Mouse (Mus musculus) spleen, adult 12 weeks (tissue): ENCODE data around the gene Artn.

Experiments used
- DNase-seq: peaks from one replicate; pipeline ENCODE4 v3.0.0; 2022; ENCODE audit warnings: low spot score

The Artn gene

GRCm38 (mm10) chr4:117929391-117929881 is at the start of gene Artn:
Artn (minus strand) TSS chr4:117929763.
- no peak for DNase-seq

DNA sequence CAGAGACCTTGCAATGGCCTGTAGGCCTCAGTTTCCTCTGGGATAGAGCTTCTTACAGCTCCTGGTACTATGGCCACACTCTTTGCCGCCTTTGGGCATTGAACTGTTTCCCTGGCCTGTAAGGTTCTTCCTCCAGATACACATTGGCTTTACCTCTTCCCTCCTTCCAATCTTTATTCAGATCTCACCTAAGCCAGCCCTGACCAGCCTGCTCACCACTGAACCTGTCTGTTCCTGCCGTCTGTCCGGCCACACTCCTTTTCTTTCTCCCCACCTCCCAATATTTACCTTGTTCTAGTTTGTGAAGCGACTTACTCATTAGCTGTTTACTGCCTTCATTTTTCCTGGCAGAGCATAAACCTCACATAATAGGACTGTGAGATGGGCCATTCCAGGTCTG is 49.6 kb upstream of the Artn start:
- DNase-seq: no peak

DNA sequence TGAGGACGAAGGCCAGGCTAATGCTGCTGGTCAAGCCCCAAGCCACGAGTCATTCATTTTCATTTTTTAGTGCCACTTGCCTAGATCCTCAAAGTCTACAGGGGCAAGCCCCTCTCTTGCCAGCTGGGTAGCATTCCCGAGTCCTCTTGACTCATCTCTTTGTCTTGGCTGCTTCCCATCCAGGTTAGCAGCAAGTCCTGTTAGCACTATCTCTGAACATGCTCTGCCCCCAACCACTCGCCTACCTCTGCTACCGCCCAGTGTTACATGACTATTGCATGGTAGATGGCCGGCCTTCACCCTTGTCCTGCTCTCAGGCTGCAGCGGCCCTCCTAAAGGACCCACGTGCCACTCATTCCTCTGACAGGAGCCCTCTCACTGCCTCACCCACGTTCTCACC is 48.7 kb upstream of the Artn start:
- no peak for DNase-seq

DNA sequence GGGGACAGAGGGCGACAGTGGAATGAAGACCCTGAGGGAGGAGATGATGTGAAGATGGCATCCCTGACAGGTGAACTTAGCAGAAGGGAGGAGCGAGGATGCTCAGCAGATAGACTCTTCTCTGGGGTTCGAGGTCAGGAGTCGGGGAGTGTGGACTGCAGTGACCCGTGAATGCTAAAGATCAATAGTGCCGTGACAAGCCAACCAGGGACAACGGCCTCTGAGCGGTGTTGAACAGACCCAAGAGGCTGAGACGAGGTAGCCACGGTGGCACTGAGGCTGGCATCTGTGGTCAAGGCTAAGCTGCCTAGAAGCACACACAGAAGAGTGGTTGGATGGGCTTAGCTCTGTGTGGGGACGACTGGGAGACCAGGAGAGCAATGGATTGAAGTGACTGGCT is 48.3 kb upstream of the Artn start:
- no peak for DNase-seq

GRCm38 (mm10) chr4:117977371-117977770 is 47.8 kb upstream of the Artn start:
- DNase-seq: no peak

- DNase-seq: no peak
These were observed 46.3 kb upstream of the Artn start for GRCm38 (mm10) chr4:117975820-117976219.

DNA sequence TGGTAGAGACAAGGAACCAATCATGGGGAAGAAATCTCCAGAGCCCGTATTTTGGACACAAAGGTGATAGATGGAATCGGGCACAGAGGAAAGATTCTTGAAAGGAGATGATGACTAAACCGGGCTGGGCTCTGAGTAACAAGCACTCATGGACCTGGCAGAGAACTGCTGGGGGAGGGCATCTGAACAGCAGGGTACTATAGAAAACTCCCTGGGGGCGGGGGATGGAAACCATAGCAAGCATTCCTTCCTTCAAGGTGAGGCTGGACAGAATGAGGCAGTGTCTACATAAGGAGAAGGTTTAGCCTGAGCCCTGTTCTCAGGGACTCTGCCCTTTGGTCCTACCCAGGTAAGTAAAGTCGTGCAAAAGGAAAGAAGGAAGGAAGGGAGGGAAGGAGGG is 45.2 kb upstream of the Artn start:
- DNase-seq: no peak

DNA sequence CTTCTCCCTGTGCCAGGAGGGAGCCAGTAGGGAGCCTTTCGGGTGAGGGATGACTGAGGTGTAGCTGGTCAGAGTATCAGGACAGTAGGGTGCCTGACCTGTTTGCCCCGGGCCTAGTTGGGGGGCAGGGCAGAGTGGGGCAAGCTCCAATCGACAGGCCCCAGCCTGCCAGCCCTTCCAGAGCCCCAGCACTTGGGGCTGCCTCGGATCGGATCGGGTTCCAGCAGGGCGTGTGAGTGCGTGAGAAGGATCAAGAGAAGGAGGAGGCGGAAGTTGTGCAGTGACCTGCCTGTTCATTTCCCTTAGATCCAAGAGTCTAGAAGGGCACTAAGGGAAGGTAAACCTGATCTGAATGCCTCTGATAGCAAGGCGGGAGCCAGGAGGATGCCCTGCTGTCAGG is 43.4 kb upstream of the Artn start:
- no peak for DNase-seq

DNA sequence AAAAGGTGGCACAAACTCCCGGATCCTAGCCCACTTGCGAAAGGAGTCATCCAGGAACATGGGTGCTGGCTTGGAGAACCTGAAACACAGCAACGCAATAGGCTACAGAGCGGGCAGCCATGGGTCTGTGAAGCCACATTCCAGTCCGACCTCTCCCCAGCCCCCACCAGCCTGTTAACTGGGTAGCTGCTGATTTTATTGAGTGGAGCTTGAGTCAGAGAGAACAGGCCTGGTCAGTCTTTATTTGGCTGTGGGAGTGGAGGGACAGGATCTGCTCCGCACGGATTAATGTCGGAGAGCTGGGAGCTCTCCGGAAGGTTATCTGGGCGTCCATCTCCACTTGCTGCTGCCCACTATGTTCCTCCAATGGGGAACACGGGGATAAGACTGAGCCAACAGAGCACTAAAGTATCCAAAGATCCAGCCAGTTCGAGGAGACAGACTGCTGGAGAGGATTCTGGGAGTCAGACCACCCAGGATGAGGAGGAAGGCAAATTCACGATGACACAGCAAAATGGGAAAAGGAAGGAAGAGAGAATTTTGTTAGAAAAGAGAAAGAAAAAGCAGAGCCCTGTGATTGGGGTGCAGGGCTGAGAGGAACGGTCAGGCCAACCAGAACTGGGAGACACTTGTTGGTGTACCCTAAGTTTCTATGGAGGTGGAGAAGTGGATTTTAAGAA is 34.9 kb upstream of the Artn start:
- no peak for DNase-seq

GRCm38 (mm10) chr4:117957492-117957891 is 27.9 kb upstream of the Artn start:
- DNase-seq: no peak

DNA sequence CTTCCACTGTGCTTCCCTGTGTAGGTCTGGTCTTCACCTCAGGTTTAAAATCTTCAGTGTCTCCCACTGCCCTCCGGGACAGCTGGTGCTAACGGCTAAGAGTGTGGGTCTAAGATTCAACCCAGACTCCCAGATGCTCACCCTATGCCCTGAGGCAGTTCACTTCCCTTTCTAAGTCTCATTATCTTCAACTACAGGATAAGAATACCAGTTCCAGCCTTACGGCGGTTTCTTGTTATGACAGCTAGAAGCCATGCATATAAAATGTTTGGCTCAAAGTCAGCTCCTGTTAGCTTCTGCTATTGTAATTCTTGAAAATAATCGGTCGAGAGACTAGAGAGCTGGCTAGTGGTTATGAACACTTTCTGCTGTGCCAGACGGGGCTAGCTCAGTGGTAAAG is 17.9 kb upstream of the Artn start:
- DNase-seq: no peak

- DNase-seq: no peak
These were observed 17.2 kb upstream of the Artn start for GRCm38 (mm10) chr4:117946639-117947305.

- DNase-seq: no peak
These were observed 13.8 kb upstream of the Artn start for GRCm38 (mm10) chr4:117943317-117943716.

GRCm38 (mm10) chr4:117936964-117937363 is 7.4 kb upstream of the Artn start:
- no peak for DNase-seq

DNA sequence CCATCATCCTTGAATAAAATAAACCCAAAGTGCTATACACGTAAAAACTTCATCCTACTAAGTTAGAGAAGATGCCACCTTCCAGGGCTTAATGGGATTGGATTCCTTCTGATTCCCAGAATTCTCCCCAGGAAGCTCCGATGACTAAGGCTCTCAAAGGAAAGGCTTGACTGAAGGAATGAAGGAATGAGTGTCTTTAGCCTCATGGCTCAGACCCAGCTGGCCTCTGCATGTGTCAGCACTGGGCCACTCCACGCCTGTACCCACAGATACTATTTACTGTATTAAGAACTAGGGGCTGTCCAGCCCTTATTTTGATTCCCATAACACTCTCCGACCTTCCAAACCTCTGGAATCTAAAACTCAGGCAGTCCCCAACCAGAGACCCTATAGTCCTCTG is 4.5 kb upstream of the Artn start:
- DNase-seq: no peak

GRCm38 (mm10) chr4:117933248-117933647 is 3.7 kb upstream of the Artn start:
- DNase-seq: no peak

- peak; percentile 68 for DNase-seq
These were observed 793 bp downstream of the Artn start for GRCm38 (mm10) chr4:117928699-117929241.

GRCm38 (mm10) chr4:117928234-117928633 is 1.3 kb downstream of the Artn start:
- no peak for DNase-seq

- no peak for DNase-seq
These were observed 2.7 kb downstream of the Artn start for GRCm38 (mm10) chr4:117926545-117927482.

GRCm38 (mm10) chr4:117924916-117925315 is 4.6 kb downstream of the Artn start:
- no peak for DNase-seq

GRCm38 (mm10) chr4:117923450-117923849 is 6.1 kb downstream of the Artn start:
- no peak for DNase-seq

GRCm38 (mm10) chr4:117921358-117921757 is 8.2 kb downstream of the Artn start:
- no peak for DNase-seq
